Mouse (Mus musculus) T-helper 2 cell (primary cell): ENCODE results near the gene Spata18.

Experiments
- in situ Hi-C: fragments of 300-600 bp; cut with MboI, MseI; formaldehyde crosslinking; loops from one replicate; pipeline ENCODE4 v1.15.1; 2025; ENCODE audit warnings: high pct_unique_total_duplicates

Spata18 gene

DNA sequence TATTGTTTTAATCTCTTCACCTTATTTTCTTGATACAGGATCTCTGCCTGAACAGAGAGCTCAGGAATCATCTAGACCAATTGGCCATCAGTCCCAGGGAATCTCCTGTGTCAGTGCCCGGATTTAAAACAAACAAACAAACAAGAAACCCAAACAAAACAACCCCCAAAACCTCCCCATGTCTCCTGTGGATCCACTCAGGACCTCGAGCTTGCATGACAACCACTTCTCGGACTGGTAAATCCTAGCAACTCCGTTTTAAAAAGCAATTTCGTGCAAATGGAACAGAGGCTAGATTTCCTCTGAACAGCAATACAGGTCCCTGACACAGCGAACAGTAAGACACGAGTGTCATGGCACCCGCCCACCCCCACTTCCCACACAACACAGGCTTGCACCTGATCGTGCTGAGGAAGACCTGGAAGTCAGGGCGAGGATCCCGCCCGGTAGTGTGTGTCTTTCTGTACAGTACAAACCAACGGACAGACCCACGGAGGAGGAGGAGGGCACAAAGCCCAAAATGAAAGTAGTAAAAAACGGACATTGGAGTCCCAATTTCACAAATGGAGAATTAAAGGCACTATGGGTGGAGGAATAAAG is 714 bp upstream of the Spata18 start:
- in situ Hi-C loops: no loop called here

DNA sequence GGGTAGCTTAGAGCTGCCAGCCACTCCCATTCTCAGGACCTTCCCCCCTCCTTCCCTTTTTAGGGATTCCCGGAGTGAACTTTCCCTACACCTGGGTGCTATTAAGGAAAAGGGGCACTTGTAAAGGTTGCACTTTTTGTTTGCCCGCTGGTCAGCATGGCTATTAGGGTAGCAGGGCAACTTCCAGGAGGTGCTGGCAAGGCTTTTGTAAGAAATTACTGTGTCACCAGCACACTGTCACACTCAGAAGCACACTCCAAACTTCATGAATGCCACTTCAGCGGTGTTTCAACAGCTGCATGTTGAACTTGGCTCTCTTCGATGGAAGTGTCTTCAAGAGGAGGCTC is 649 bp downstream of the Spata18 start:
- in situ Hi-C loops: no loop called here

DNA sequence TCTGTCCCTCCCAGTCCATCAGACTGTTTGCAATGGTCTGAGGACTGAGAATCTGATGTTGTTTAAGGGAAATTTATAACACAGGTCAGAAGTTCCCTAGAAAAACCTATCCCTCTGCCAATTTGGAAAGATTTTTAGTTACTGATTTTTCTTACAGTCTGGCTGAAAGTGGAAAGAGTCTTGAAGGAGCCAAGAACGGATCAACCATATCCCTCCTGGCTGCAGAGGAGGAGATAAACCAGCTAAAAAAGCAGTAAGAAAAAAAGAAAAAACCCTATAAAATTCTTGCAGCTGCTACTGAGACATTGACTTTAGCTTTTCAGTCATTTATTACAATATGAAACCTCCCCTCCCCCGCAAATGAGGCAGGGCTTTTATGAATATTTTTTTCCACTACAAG is 15.5 kb downstream of the Spata18 start:
- in situ Hi-C loops: no loop called here

DNA sequence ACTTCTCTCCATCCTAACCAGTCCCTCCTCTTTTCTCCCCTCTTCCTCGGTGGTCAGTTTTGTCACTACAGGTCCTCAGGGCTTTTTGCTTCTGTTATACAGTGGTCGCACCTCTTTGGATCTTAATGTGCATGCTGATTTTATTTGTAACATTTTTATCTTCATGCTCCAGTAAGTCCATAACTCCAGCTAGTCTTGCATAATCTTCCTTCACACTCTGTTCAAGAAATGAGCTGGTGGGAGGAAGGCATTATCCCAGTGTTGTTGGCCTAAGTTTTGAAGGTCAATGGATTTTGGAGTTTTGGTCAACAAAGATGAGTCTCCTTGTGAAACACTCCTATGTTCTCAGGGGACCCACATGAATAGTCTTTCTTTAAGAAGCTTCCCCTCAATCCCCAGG is 16.7 kb downstream of the Spata18 start:
- in situ Hi-C loops: no loop called here

DNA sequence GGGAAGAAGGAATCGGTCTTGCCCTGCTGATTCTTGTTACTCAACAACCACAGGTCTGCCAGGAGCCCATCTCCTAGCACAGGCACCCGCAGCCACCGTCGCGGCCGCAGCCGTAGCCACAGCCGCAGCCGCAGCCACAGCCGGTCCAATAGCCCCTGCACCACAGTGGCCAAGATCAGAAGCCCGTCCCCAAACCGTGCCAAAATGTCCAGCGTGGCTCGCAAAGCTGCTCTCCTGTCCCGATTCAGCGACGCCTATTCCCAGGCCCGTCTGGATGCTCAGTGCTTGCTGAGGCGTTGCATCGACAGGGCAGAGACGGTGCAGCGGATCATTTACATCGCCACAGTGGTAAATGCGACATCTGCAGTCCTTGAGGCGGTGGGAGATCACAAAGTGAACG is 18.2 kb downstream of the Spata18 start:
- in situ Hi-C loops: no loop called here

DNA sequence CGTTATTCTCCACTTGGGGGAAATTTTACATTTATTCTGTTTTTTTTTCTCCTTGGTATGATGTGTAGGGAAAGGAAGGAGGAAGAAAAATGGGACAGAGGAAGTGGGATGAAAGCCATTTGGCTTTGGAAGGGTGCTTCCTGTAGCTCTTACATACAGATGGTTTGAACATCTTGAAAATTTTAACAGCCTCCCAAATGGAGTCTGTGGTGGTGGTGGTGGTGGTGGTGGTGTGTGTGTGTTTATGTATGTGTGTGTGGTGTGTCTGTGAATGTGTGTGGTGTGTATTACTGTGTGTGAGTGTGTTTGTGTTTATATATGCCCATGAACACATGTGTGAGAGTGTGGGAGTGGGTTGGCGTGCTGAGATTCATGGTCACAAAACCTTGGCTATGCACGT is 24.4 kb downstream of the Spata18 start:
- in situ Hi-C loops: no loop called here

DNA sequence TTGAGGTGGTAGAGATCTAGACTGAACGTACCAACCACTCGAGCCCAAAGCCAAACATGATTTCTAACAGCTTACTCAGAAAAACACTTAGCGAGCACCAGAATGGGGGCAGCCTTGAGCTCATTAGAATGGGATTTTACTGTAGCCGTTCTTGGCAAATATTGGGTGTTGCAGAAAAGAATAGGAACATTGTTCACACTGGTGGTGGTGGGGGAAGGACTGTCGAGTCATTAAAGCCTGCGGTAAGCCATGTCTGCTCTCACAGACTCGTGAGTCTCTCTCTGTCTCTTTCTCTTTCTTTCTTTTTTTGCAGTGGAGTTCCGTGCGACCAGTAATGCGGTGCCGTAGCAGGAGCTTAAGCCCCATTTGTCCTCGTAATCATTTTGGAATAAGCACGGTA is 25.4 kb downstream of the Spata18 start:
- in situ Hi-C loops: no loop called here

DNA sequence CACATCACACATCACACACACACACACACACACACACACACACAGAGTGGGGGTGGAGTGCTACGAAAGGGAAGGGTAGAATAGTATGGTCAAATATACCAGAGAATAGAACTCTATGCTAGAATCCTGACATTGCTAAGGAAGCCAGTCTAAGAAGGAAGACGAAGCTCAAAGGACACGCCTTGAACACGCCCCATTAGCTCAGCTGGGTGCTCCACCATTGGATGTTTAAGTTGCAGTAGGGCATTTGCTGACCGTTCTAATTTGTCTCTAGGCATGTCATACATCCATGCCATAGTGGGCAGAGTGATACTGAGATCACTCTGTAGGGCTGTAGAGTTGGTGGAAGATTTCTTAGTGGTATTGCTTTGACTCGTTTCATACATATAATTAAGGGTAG is 32.0 kb downstream of the Spata18 start:
- in situ Hi-C loops: no loop called here

DNA sequence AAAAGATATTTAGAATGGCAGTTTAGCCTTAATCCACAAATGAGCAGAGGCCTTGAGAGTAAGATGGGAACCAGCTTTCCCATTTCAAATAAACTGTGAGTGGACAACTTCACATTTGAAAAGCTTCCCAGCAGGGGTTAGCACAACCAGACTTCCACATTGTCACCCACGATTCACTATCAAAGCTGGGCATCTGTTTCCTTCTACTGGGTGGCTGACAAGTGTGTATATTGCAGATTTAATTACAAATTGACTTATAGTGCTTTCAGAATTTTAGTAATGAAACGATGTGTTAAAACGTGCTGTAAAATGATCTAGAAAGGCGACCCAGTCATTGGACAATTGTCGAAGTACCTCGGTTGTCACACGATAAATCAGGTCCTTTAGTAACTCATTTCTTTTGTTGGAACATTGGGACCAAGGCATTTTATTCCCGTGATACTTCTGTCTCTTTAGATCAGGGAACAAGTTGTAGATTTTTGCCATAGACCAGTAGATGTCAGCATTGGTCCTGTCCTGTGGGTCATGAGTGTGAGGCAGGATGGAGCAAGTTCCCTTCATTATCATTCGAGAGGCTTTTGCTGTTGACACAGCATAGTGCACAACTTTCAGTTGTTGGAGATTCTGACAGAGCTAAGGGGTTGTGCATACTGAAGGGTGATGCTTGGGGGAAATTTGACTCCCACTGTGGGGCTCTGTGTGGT is 32.7 kb downstream of the Spata18 start:
- in situ Hi-C loops: no loop called here

DNA sequence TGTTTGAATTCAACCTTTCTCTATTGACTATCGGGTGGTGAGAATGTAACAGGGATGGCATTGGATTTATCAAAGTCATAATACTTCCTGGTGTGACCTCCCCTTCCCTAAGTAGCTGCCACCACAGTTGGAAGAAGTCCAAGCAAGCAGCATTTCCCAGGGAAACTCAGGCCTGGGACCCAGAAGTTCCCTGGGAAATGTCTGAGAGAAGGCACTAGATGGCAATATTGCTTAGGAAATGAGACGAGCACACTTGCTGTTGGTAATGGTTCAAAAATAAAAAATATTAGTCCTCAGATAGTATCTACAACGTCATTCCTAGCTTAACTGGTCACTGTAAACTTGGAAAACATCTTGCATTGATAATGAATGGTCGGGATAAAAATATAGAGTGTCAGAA is 35.0 kb downstream of the Spata18 start:
- in situ Hi-C loops: no loop called here

DNA sequence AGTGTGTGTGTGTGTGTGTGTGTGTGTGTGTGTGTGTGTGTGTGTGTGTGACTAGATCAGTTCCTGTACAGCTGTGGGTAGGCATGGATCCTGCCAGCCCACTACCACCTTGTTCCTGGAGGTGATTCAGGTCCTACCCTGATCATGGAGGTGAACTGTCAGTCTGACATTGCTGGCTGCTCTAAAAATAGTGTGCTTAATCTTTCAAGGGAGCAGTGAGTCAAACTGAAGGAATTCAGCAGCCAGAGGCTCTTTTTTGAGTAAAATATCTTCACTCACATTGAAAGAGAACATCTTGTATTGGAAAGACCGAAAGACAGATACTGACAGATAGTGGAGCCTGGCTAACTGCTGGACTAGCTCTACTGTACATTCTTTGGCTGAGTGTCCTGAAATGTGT is 37.4 kb downstream of the Spata18 start:
- in situ Hi-C loops: no loop called here

DNA sequence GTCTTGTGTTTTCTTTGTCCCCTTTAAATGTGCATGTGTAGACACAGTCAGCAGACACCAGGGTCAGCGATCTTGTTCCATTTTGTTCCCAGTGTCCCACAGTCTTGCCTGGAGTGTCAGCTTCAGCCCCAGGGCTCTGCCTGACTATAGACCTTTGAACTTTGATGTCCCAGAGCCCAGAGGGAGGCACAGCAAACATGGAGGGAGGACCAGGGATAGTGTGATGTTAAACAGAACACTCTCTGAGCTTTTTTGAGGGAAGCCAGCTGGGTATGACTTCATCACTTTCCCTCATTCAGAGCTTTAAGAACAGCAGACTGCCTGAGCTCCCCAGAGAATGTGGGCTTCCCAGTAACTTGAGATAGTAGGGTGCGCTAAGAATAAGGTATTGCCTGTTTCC is 39.0 kb downstream of the Spata18 start:
- in situ Hi-C loops: no loop called here

DNA sequence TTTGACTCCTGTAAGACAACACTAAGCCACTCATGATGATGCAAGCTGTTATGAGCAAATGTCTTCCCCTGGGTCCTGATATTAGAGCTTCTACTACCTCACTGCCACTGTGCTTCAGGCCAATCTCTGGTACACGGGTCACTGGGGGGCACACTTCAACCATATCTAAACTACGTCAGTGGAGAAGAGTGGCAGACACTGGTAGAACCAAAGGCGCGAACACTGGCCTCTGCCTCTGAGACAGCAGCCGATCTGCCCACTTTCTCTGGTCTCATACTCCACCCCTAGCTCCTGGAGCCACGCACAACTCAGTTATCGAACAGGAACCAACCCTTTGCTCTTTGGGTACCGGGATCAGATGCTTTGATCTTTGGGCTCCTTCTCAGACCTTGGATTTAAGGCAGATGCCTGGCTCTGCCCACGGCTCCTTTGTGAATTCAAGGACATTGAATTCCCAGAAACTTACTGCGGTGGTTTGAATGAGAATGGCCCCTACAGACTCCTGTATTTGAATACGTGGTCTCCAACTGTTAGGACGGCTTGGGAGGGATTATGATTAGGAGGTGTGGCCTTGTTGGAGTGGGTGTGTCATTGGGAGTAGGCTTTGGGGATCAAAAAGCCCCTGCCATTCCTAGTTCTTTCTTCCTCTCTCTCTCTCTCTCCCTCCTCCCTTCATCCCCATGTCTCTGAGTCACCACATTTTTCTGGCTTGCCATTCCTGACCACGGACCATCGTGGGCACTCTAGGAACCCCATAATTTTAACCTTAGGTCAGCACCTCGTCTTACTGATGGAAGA is 40.7 kb downstream of the Spata18 start:
- in situ Hi-C loops: no loop called here

DNA sequence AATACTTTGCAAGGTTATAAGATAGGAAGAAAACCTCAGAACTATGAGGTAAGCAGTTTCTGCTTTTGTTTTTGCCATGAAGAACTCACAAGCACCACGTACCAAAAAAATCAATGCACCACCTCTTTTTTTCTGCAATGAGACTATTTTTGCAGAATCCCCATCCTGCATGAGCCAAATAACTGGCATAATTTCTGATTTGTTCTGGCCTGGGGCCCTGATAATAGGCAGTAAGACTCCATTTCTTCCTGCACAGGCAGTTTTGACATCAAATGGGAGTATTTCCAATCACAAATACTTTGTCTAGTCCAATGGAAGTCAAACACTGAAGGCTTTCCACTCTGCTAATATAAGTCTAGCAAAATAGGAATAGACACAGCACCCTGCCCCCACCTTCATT is 42.6 kb downstream of the Spata18 start:
- in situ Hi-C loops: no loop called here

DNA sequence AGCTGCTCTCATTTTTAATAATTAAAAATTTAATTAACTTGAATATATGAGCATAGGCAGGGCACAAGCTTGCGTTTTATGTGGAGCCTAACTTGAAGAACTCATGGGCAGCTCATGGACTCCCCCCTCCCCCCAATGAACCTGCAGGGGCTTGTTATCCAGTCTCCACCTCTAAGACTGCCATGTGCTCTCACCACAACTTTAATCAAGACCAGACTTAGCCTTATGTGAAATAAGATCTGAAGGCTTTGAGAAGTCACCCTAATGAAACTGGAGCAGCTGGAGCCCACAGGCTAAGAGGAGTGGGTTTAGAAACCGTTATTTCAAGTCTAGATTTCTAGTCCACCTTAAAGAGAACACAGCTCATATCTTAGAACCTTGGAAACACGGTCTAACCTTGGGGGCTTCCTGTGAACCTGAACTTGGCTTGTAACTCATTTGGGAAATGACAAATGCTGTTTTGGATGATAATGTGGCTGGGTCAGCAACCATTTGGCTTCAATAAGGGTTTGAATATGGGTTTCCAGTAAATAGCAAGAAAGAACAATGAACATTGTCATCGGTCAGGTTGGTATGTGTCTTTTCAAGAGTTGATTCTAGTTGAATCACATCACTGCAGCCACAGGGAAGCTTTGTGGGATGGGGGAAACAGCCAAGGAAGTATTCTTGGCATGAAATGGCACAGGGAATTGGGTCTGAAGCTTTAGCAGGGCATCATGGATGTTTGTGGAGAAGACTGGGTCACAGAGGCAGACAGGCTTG is 43.3 kb downstream of the Spata18 start:
- in situ Hi-C loops: no loop called here

DNA sequence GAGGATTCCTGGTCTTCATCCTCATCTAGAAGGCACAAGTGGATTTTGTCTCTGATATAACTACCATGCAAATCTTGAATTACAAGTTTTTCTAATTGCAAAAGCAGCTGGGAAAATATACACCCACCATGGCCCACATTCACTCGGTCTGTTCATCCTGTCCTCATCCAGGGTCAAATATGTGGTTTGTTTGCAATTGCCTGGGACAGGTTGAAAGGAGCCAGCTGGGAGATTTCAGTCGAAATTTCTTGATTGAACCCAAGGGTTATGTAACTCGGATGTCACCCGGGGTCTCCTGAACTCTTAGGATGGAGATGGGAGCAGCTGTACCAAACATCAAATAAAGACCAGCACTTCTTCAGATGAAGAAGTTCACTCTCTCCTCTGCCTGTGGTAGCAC is 46.5 kb downstream of the Spata18 start:
- in situ Hi-C loops: no loop called here

DNA sequence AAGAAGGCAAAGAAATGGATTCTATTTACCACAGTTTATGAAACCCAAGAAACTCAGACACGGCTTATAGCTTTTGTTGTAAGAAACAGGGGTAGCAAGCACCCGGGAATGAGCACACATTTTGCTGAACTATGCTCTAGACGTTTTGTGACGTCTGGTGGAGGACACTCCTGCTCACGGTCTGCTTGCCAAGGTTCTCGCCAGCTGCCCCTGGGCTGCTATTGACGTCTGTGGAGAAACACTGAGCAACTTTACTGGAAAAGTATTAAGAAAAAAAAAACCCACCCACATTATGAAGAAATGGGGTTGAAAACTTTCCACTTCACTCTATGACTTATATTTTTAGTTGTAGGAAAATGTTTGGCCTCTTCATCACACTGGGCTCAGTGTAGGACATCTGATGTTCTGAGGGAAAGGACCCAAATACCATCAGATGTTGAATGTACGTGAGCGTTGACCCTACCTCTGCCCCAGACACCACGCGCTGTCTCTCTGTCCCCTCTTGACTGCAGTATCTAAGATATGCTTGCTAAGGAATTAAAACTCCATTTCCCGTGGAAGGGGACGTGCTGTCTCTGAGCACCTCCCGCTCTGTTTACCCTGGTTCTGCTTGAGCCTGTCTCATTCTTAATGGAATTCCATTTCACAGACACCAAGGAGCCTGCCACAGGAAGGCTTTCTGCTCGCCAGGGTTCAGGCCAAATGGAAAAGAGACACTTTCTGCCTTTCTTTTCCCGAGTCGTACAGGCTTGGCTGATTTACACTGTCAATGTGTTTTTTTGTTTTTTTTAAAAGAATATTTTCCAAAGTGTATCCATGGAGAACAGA is 50.1 kb downstream of the Spata18 start:
- in situ Hi-C loops: no loop called here

DNA sequence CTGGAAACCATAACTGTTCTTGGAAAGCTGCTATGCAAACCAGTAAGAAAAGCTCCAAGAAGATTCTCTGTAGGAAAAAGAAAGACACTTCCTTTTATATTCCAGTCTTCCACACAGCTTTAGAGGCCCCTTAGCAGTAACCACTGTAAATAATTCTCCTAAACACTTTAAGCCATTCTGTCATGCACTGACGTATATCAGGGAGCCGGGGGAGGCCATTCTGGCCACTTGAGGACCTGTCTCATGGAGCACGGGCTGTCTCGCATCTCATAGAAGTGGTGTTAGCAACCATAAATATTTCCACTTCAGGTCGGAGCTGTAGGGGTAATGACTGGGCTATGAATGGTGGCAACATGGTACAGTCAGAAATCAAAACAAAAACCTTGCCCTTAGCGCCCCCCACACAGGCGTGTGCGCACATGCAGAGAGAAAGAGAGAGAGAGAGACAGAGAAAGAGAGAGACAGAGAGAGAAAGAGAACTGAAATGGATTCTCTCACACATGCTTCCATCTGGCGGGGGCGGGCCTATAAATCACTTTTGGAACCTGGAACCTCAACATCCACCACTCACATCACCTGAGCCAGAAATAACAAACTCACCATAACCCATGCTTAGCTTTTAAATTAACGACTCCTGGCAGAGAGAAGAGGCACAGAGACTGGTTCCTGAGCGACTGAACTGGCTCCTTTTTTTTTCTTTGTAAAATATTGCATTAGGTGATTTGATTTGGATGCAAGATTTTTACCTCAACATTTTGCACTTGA is 50.9 kb downstream of the Spata18 start:
- in situ Hi-C loops: no loop called here

DNA sequence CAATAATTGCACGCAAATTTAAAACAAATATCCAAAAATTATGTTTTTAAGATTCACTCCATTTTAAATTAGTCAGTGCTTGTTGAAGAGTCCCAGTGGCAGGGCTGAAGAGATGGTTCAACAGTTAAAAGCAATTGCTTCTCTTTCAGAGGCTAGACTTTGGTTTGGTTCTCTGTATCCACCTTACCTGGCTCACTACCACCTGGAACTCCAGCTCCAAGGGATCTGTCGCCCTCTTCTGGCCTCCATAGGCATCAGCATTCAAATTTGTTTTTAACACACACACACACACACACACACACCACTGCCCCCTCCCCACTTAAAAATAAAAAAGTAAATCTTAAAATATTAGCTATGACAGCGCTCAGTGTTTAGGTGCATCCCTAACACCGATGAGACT is 51.9 kb downstream of the Spata18 start:
- in situ Hi-C loops: no loop called here

DNA sequence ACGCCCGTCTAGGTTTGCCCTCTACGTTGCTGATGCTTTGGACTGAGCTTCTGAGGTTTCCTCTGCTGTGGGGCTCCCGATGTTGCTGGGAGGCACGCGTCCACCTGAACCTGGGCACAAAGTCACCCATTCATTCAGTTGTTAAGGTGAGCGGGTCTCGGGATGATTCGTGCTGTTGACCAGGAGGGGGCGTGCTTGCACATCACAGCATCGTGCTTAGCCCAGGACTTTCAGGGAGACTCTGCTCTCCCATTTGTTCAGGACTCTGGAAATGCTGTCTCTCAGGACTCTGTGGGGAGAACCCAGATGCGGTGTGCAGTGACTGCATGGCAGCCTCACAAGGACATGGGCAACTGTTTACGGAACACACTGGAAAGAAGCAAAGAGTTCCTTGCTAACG is 53.1 kb downstream of the Spata18 start:
- in situ Hi-C loops: no loop called here

DNA sequence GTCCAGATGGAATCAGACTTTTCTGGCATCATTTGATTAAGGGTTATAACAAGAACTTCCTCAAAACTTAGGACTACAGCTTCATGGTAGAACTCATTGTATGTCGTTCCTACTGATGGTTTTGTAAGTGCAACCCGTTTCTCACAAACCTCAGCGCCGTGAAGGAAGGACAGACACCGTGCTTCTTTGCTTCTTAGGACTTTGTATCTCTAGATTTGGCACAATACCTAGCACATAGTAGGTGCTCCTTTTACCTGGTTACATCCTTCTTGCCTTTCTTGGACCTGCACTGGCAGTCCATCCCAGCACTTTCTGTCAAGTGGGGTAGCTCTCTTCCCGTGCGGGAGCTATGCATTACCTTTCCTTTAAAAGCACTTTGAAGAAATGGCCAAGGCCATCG is 53.6 kb downstream of the Spata18 start:
- in situ Hi-C loops: no loop called here
